Mouse (Mus musculus): ENCODE measurements at regions not wholly inside any gene's neighbourhood (a gene's known extent, or its start where the extent isn't known, plus 50 kb on each side); places are given as distances from the start of the nearest gene placed in this dataset.

- TF ChIP-seq CTCF (IDR thresholded peaks at IDR 0.05; ENCODE audit: insufficient read depth, low read length): no peak
- no peak for TF ChIP-seq POLR2A (IDR thresholded peaks at IDR 0.05; ENCODE audit: borderline replicate concordance, extremely low read depth, low read depth, low read length)
These were observed 135.6 kb downstream of the Abhd5 start for GRCm38 (mm10) chr9:122487001-122487400.
